Mouse (Mus musculus): ENCODE measurements around the gene Stat4.
A peak's percentile ranks its signal among the peaks of the same experiment; 100 is the strongest.
"Not testable (repeated sequence)": the region's sequence is repeated elsewhere in the genome, so short reads cannot be mapped to it uniquely, and the experiment has no call there.

The Stat4 gene

GRCm38 (mm10) chr1:52034816-52035752 lies 48.1 kb downstream of the Stat4 start:
- no peak for DNase-seq

DNA sequence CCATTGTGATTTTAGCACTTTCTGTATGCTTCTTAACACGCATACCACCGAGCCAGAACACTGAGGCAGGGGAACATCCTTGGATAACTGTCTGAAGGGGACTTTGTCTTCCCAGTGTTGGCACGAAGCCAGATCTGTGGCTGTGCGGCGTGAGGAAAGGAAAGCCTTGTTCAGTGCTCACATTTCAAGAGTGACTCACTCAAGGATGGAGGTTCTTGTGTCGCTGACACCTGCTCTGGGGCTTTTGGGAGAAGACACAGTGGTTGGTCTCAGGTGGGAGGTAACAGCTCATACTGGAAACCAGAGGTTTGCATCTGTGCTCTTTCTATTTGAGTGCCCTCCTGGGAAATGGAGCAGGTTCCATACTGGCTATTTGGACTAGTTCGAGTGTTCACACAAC lies 52.2 kb downstream of the Stat4 start:
- DNase-seq = peak; percentile 12

DNA sequence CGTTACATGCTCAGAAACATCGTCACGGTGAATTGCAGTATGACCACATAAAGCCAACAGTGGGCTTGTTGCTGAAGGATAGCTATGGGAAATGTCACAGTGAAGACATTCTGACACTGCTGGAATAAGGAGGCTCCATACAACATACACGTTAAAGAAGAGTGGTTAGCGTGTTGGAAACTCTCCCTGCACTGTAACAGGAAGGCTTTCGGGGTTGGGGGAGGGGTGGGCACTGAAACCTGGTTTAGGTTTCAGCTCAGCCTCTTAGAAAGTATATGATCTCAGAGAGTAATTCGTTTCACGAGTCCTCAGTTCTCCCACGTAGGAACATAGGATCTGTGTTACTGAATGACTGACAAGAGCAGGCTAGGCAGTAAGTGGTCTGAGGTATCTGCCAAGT lies 52.7 kb downstream of the Stat4 start:
- no peak for DNase-seq

DNA sequence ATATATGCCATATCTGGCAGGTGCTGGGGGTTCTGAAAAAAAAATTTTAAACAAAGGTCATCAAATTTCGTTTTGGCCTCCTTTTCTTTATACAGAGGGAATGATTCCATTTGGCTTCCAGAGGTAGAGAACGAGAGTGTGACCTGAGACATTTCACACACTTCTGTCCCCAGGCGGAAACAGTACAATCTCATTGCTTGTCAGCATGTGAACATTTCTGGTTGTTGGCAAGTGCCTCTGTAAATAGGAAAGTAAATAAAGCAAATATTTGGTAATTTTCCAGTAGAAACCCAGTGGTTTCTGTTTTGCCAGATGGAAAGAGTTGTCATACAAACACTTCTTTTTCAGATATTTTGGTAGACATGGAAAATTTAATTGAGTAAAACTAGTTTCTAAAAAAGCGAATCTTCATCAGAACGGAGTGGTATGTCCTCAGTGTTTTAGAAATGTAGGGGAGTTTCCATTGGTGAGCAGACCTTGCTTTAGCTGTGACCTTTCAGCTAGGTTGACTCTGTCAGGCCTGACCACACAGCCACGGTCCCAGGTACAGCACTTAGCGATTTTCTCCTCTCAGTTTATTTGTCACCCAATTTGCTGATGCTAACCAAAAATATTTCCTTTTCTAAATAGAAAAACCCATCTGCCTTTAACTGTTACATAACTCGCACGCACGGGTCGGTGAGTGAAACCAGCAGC lies 53.6 kb downstream of the Stat4 start:
- no peak for DNase-seq

DNA sequence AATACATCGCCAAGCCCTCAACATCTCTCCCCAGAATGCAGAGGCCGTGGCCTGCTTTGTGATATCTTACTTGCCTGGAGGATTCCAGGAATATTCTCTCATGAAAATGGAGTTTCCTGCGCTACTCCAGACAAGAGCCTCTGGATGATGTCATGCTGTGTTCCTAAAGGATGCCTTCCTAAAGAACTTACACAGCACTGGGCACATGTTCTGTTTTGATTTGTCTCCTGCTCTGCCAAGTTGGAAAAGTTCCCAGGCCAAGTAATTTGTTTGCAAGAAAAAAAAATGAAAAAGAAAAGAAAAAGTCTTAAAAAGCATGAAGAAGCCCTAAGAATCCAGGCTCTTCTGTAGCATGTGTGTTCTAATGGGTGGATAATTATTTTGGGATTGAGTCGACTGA lies 56.2 kb downstream of the Stat4 start:
- DNase-seq = no peak

GRCm38 (mm10) chr1:52046891-52047290 lies 59.9 kb downstream of the Stat4 start:
- DNase-seq = not testable (repeated sequence)

DNA sequence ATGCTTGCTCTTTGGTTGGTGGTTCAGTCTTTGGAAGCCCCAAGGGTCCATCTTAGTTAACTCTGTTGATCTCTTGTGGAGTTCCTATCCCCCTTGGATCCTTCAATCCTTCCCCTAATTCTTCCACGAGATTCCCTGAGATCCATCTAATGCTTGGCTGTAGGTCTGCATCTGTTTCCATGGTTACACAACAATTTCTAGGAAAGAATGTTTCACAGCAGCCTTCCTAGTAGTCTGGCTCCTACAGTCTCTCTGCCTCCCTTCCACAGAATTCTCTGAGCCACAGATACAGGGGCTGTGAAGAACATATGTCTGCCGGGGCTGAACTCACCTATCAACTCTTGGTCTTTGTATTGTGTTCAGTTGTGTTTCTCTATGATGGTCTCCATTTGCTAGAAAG lies 61.8 kb downstream of the Stat4 start:
- DNase-seq = no peak

- no peak for DNase-seq
Observed at GRCm38 (mm10) chr1:52049827-52050226, 62.9 kb downstream of the Stat4 start.

DNA sequence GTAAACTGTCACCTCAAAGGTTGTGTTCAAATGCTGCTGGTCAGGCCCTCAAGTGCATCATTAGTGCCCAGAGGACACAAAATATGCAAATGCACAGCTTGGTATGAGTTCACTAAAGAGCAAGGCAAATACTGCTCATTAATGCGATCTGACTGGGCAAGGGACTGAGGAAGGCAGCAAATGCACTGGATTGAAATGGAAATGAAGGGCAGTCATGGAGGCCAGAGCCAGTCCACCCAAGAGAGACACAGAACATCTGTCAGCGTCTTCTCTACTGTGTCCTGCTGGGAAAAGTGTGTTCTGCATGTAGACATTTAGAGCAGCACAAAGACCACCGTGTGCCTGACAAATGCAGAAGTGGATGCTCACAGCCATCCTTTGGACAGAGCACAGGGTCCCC lies 64.6 kb downstream of the Stat4 start:
- no peak for DNase-seq

- DNase-seq = no peak
Observed at GRCm38 (mm10) chr1:52052910-52053309, 66.0 kb downstream of the Stat4 start.

DNA sequence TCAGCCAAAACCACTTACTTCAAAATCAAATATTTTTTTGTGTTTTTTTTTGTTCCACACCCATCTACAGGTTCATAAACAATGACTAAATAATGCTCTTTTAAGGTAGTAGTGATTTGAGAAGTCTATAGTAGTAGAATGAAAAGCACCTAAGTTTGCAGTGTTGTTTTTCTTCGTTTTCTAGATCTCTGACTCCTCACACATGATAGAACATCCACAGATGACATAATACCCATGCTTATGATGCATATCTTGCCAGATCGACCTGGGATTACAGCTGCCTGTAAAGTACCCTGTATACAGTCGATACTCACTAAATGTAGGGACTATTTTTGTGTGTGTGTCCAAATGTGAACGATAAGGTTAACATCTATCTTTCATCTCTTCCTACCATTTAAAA lies 69.0 kb downstream of the Stat4 start:
- DNase-seq = no peak

DNA sequence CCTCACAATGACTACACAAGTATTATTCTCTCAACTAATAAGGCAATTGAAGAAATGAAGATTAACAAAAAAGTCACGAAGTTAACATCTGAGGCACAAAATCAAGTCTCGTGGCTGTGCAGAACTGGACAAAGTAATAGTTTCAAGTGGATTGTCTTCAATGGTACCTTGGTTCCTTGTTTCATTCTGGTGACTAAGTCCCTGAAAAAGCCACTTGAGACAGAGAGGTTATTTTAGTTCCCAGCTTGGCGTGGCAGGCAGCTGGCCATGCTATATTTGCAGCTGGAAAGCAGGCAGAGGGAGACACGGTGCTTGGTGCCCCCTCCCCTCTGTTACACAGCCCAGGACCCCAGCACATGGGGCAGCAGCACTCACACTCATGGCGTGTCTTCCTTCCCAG lies 70.2 kb downstream of the Stat4 start:
- DNase-seq = no peak

GRCm38 (mm10) chr1:52066276-52066675 lies 79.3 kb downstream of the Stat4 start:
- DNase-seq = no peak

GRCm38 (mm10) chr1:52066694-52067093 lies 79.7 kb downstream of the Stat4 start:
- DNase-seq = no peak

GRCm38 (mm10) chr1:52079724-52080367 lies 92.9 kb downstream of the Stat4 start:
- DNase-seq = no peak

- no peak for DNase-seq
Observed at GRCm38 (mm10) chr1:52080375-52080774, 93.4 kb downstream of the Stat4 start.

DNA sequence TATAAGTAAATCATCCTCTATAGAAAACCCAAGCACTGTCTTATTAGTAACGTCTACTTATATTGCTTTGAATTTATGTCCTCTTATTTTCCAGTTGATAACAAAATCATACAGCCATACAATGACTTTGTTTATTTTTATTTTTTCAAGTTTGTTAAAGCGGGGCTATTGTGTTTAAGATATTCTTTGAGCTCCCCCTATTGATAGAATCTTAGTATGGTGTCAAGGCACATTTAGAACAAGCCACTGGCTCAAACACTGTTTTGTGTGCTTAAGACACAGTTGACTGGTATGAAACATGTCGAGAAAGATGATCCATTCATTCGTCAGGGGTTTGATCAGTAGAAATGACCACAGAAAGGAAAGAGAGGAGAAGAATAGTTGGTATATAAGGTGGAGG lies 99.3 kb downstream of the Stat4 start:
- no peak for DNase-seq

- no peak for DNase-seq
Observed at GRCm38 (mm10) chr1:52087128-52087527, 100.2 kb downstream of the Stat4 start.

GRCm38 (mm10) chr1:52088634-52089033 lies 101.7 kb downstream of the Stat4 start:
- DNase-seq = no peak

GRCm38 (mm10) chr1:52098618-52099232 lies 111.8 kb downstream of the Stat4 start:
- DNase-seq = peak; percentile 52

GRCm38 (mm10) chr1:52100496-52100895 lies 113.5 kb downstream of the Stat4 start:
- peak; percentile 23 for DNase-seq

DNA sequence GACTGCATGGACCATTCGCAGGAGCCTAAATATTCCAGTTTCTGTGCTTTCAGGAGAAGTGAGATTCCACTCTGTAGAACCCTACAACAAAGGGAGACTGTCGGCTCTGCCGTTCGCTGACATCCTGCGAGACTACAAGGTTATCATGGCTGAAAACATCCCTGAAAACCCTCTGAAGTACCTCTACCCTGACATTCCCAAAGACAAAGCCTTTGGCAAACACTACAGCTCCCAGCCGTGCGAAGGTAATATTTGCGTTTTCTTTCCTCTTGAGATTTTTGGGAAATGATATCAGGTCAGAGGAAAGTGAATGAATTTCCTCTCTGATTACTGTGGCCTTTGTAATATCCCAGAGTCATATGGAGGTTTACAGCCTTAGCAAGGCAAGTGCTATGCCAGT lies 115.8 kb downstream of the Stat4 start:
- no peak for DNase-seq

- no peak for DNase-seq
Observed at GRCm38 (mm10) chr1:52107206-52107605, 120.3 kb downstream of the Stat4 start.
